Mouse (Mus musculus) stomach, postnatal 0 days (tissue): Measurements from ENCODE around the gene Phldb2.
A peak's percentile ranks its signal among the peaks of the same experiment; 100 is the strongest.

Experiments used
- CTCF ChIP-seq: IDR thresholded peaks from 2 replicates; pipeline ENCODE4 v1.5.1; 2016; ENCODE audit warnings: antibody characterized with exemption, low read depth, mild to moderate bottlenecking, moderate library complexity
- EP300 ChIP-seq: optimal IDR thresholded peaks from 2 replicates; pipeline ENCODE3; 2016; ENCODE audit warnings: antibody characterized with exemption

DNA sequence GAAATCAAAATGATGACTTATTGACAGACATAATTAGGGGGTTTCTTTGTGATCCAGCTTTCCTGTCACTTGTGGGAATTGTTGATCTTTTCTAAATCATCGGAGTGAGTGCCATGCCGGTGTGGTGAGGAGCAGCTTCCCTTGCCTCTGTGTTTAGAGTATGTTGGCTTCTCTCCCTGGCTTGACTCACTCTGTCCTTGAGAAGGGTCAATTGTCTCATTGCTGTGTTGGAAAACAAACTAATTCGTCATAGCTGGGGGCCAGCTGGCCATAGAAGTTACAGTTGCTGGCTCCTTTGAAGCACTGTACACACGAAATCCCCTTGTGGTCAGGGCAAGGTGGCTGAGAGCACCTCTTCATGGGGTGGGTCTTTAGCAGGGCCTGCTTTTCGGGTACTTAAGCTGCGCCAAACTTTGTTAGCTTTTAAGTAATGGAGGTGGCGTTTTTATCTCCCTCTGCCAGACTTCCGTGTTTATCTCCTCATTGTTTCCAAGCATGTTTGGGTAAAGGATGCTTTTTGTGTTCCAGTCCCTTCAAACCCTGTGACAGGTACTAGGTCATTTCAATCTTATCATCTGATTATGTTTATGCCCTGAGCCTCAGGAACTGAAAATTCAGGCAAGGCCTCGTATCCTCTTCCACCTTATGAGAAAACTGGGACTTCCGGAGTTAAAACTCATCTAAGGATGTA, 82.0 kb downstream of the Phldb2 start:
- 0 out of 2 replicates have a peak, but pooled peaks have one; percentile 9 for TF ChIP-seq CTCF
- no peak for TF ChIP-seq EP300
